Mouse (Mus musculus) limb, embryonic 15.5 days (tissue): ENCODE measurements around the gene Limd2. TPM values are rescaled to one million over a fixed set of nuclear protein-coding genes. Genes with fewer than 3 reads are reported as not detected.

Experiments used
- ATAC-seq: fragments of 200-750 bp; cut with Nextera tagmentation; 2 replicates; pipeline ENCODE4 v1.8.0; 2017; ENCODE audit warnings: low read depth, moderate TSS enrichment; ENCODE audit not compliant: insufficient number of reproducible peaks, low FRiP score, low TSS enrichment
- H3K27ac ChIP-seq: fragments of 300-500 bp; sonication (generic); 2 replicates; pipeline ENCODE4 v1.5.1; 2015; ENCODE audit warnings: moderate library complexity, mild to moderate bottlenecking, inconsistent platforms
- H3K27me3 ChIP-seq: fragments of 300-500 bp; sonication (generic); 2 replicates; pipeline ENCODE4 v1.6.1; 2015; ENCODE audit warnings: inconsistent platforms
- H3K36me3 ChIP-seq: fragments of 300-500 bp; sonication (generic); 2 replicates; pipeline ENCODE4 v1.6.1; 2015; ENCODE audit warnings: inconsistent platforms
- H3K4me1 ChIP-seq: fragments of 300-500 bp; sonication (generic); 2 replicates; pipeline ENCODE4 v1.6.1; 2015; ENCODE audit warnings: inconsistent platforms
- H3K4me2 ChIP-seq: fragments of 300-500 bp; sonication (generic); 2 replicates; pipeline ENCODE4 v1.6.1; 2015; ENCODE audit warnings: mild to moderate bottlenecking, inconsistent platforms
- H3K4me3 ChIP-seq: fragments of 300-500 bp; sonication (generic); 2 replicates; pipeline ENCODE4 v1.5.1; 2015; ENCODE audit warnings: mild to moderate bottlenecking, inconsistent platforms
- H3K9ac ChIP-seq: fragments of 300-500 bp; sonication (generic); 2 replicates; pipeline ENCODE4 v1.6.1; 2015; ENCODE audit warnings: inconsistent platforms
- H3K9me3 ChIP-seq: fragments of 300-500 bp; sonication (generic); 2 replicates; pipeline ENCODE4 v1.6.1; 2016; ENCODE audit warnings: inconsistent platforms
- WGBS: fragments of 180-500 bp; shearing (Covaris S2); methylation state at CpG from one replicate; pipeline ENCODE4 v1.1.7; 2015; 5-methylcytosine and 5-hydroxymethylcytosine counted together
- polyA plus RNA-seq: library from polyadenylated mRNA; unstranded; fragments of >200 nt; fragmentation: Nextera tagmentation; extraction: Ambion mirVana; gene quantifications from 2 replicates; pipeline ENCODE4 v1.2.1, GENCODE M21; 2015

Gene Limd2
- polyA plus RNA-seq, 1 experiment from 2014 or later = 221 TPM

GRCm38 (mm10) chr11:106122221-106122620, 38.4 kb downstream of the Limd2 start:
- H3K4me3 ChIP-seq = no peak overlapping the region
- no peak overlapping the region for H3K9ac ChIP-seq
- no peak overlapping the region for H3K4me2 ChIP-seq
- no peaks in the 10 kb centered on the region for H3K4me1 ChIP-seq
- H3K9me3 ChIP-seq = no peaks in the 10 kb centered on the region
- no peak overlapping the region for H3K27ac ChIP-seq
- peaks cover 70% of the 10 kb centered on the region for H3K36me3 ChIP-seq
- no peaks in the 10 kb centered on the region for H3K27me3 ChIP-seq
- ATAC-seq = no peak
- 92% methylated on average over 5 of the region's 5 CpGs for WGBS

GRCm38 (mm10) chr11:106111688-106112087, 49.0 kb downstream of the Limd2 start:
- Histone ChIP-seq H3K9me3 (no peaks in the 10 kb centered on the region), H3K4me1 (no peaks in the 10 kb centered on the region), H3K9ac (no peak overlapping the region), H3K4me3 (no peak overlapping the region), H3K36me3 (peaks cover 45% of the 10 kb centered on the region), H3K27ac (peak overlapping the region; percentile 48), H3K4me2 (no peak overlapping the region), H3K27me3 (no peaks in the 10 kb centered on the region)
- ATAC-seq = no peak

Other genes starting within 250 kb of the Limd2 start
- gene Cyb561, start 207.5 kb downstream of the Limd2 start, polyA plus RNA-seq = 24.0 and 25.7 TPM in 2 replicates
- 1.0 and 1.8 TPM in 2 replicates for gene Ace, start 192.9 kb downstream of the Limd2 start, polyA plus RNA-seq
- not detected in 2 replicates for gene Ace3, start 166.2 kb downstream of the Limd2 start, polyA plus RNA-seq
- 0.24 and 0.26 TPM in 2 replicates for gene Kcnh6, start 152.7 kb downstream of the Limd2 start, polyA plus RNA-seq
- gene Dcaf7, start 124.0 kb downstream of the Limd2 start, polyA plus RNA-seq = 57.7 and 61.5 TPM in 2 replicates
- 8.3 and 10.1 TPM in 2 replicates for gene Taco1, start 94.8 kb downstream of the Limd2 start, polyA plus RNA-seq
- 21.6 and 27.2 TPM in 2 replicates for gene Map3k3, start 76.2 kb downstream of the Limd2 start, polyA plus RNA-seq
- gene Gm10840, start within 50 bp of the Limd2 start, polyA plus RNA-seq = 0.84 TPM in 1 of 2 replicates, not detected in the other
- gene Strada, start 41.3 kb upstream of the Limd2 start, polyA plus RNA-seq = 23.2 and 24.4 TPM in 2 replicates
- gene Ccdc47, start 55.5 kb upstream of the Limd2 start, polyA plus RNA-seq = 83.6 and 89.9 TPM in 2 replicates
- gene Ddx42, start 56.1 kb upstream of the Limd2 start, polyA plus RNA-seq = 68.9 and 74.0 TPM in 2 replicates
- gene Ftsj3, start 95.2 kb upstream of the Limd2 start, polyA plus RNA-seq = 50.8 and 52.7 TPM in 2 replicates
- gene Psmc5, start 95.3 kb upstream of the Limd2 start, polyA plus RNA-seq = 276 and 309 TPM in 2 replicates
- gene Smarcd2, start 112.1 kb upstream of the Limd2 start, polyA plus RNA-seq = 90.6 and 110 TPM in 2 replicates
- gene Tcam1, start 115.8 kb upstream of the Limd2 start, polyA plus RNA-seq = 0.41 and 0.53 TPM in 2 replicates
- gene Gh, start 141.0 kb upstream of the Limd2 start, polyA plus RNA-seq = not detected in 2 replicates
- 2.9 and 3.7 TPM in 2 replicates for gene Cd79b, start 153.9 kb upstream of the Limd2 start, polyA plus RNA-seq
- 0.46 and 1.8 TPM in 2 replicates for gene Scn4a, start 192.4 kb upstream of the Limd2 start, polyA plus RNA-seq
- gene Prr29, start 204.6 kb upstream of the Limd2 start, polyA plus RNA-seq = 0.38 and 0.70 TPM in 2 replicates
- gene Icam2, start 227.2 kb upstream of the Limd2 start, polyA plus RNA-seq = 39.1 and 46.1 TPM in 2 replicates